Mouse (Mus musculus): Measurements from ENCODE around the gene Pp2d1. TPM values are rescaled to one million over a fixed set of nuclear protein-coding genes. Genes with fewer than 3 reads are reported as not detected.

The Pp2d1 gene
- polyA plus RNA-seq, 1 experiment from 2014 or later: 0.45 TPM

- no peaks in the 10 kb centered on the region for H3K27me3 ChIP-seq
- H3K27ac ChIP-seq: no peak within 1 kb of the TSS
- peak within 1 kb of the TSS; percentile 46 for H3K9ac ChIP-seq
- ATAC-seq (ENCODE audit: low FRiP score): peak; percentile 97
- H3K9me3 ChIP-seq: no peaks in the 10 kb centered on the region
- H3K4me2 ChIP-seq: peak within 1 kb of the TSS; percentile 60
- no peaks in the 10 kb centered on the region for H3K36me3 ChIP-seq (replicated peaks)
- peaks cover 9% of the 10 kb centered on the region for H3K4me1 ChIP-seq
- WGBS: 16% methylated on average over 26 of the region's 26 CpGs
- peak within 1 kb of the TSS; percentile 41 for H3K4me3 ChIP-seq (replicated peaks)
Observed at GRCm38 (mm10) chr17:53462603-53463495, 76.4 kb downstream of the Pp2d1 start, which contains the start of gene Efhb. TSS of gene Efhb (minus strand) at chr17:53463321.

Other genes starting within 250 kb of the Pp2d1 start
- gene Efhb, start 76.1 kb downstream of the Pp2d1 start, polyA plus RNA-seq (2016; fragmentation: Nextera tagmentation; extraction: Ambion mirVana): 0.56 and 0.95 TPM in 2 replicates
- gene Rab5a, start 60.2 kb downstream of the Pp2d1 start, polyA plus RNA-seq (2016; fragmentation: Nextera tagmentation; extraction: Ambion mirVana): 96.9 and 106 TPM in 2 replicates
- gene Kat2b, start 27.4 kb upstream of the Pp2d1 start, polyA plus RNA-seq (2016; fragmentation: Nextera tagmentation; extraction: Ambion mirVana): 7.4 and 8.1 TPM in 2 replicates
- 53.0 and 56.3 TPM in 2 replicates for gene Sgo1, start 149.9 kb upstream of the Pp2d1 start, polyA plus RNA-seq (2016; fragmentation: Nextera tagmentation; extraction: Ambion mirVana)

All from forebrain, embryonic 12.5 days (tissue).